ENCODE assay signal across 8 mouse cellular contexts in genomic region chr14:54912886-54913285, GRCm38 (mm10). TPM values are rescaled to one million over a fixed set of nuclear protein-coding genes. Genes with fewer than 3 reads are reported as not detected.
DNase-seq lines count a peak whose midpoint lies in the region; ATAC-seq and TF ChIP-seq lines count a peak whose summit lies in the region.

Slc22a17 (minus strand) TSS chr14:54913132.

- peak; percentile 95 for ATAC-seq in embryonic facial prominence, embryonic 14.5 days (ENCODE audit: low read depth)
- ATAC-seq in limb, embryonic 11.5 days (ENCODE audit: insufficient number of reproducible peaks, low FRiP score, low TSS enrichment, low read depth): peak; percentile 91
- peak; percentile 95 for ATAC-seq in midbrain, embryonic 11.5 days (ENCODE audit: low FRiP score)

- peak; percentile 39; the same call in 1 of the 2 replicates for TF ChIP-seq POLR2A in small intestine, adult 2 months (IDR thresholded peaks at IDR 0.05; ENCODE audit: low read depth, low read length)

- peaks cover 67% of the 10 kb centered on the region for H3K36me3 ChIP-seq in embryonic facial prominence, embryonic 14.5 days (ENCODE audit: control insufficient read depth, insufficient read depth, low read length)
- peaks cover 47% of the 10 kb centered on the region for H3K36me3 ChIP-seq in heart, embryonic 10.5 days
- H3K36me3 ChIP-seq in limb, embryonic 11.5 days (ENCODE audit: control insufficient read depth, insufficient read depth, low read length): peaks cover 13% of the 10 kb centered on the region
- peaks cover 12% of the 10 kb centered on the region for H3K36me3 ChIP-seq in midbrain, embryonic 11.5 days (ENCODE audit: control insufficient read depth, insufficient read depth, low read length)
- no peaks in the 10 kb centered on the region for H3K36me3 ChIP-seq in small intestine, adult 2 months (ENCODE audit: control insufficient read depth, insufficient read depth, low read length)

- peak within 1 kb of the TSS; percentile 82 for H3K27ac ChIP-seq in embryonic facial prominence, embryonic 14.5 days (replicated peaks; ENCODE audit: low read depth, low read length)
- peak within 1 kb of the TSS; percentile 90 for H3K27ac ChIP-seq in heart, embryonic 10.5 days
- H3K27ac ChIP-seq in limb, embryonic 11.5 days (replicated peaks; ENCODE audit: low read depth, low read length): peak within 1 kb of the TSS; percentile 72
- peak within 1 kb of the TSS; percentile 61 for H3K27ac ChIP-seq in midbrain, embryonic 11.5 days (ENCODE audit: low read depth, low read length)
- no peak within 1 kb of the TSS for H3K27ac ChIP-seq in small intestine, adult 2 months (ENCODE audit: insufficient read depth, low read depth, low read length)

- H3K4me3 ChIP-seq in embryonic facial prominence, embryonic 14.5 days (ENCODE audit: low read depth, low read length): peak within 1 kb of the TSS; percentile 79
- peak within 1 kb of the TSS; percentile 85 for H3K4me3 ChIP-seq in heart, embryonic 10.5 days
- peak within 1 kb of the TSS; percentile 96 for H3K4me3 ChIP-seq in limb, embryonic 11.5 days (ENCODE audit: low read depth, low read length)
- peak within 1 kb of the TSS; percentile 93 for H3K4me3 ChIP-seq in midbrain, embryonic 11.5 days (ENCODE audit: low read depth, low read length)
- peak within 1 kb of the TSS; percentile 72 for H3K4me3 ChIP-seq in small intestine, adult 2 months (ENCODE audit: low read depth, low read length)

- peak within 1 kb of the TSS; percentile 89 for H3K9ac ChIP-seq in embryonic facial prominence, embryonic 14.5 days (ENCODE audit: low read depth, low read length)
- peak within 1 kb of the TSS; percentile 92 for H3K9ac ChIP-seq in limb, embryonic 11.5 days (ENCODE audit: low read length)
- peak within 1 kb of the TSS; percentile 95 for H3K9ac ChIP-seq in midbrain, embryonic 11.5 days (ENCODE audit: low read length)

- DNase-seq in B cell, adult 2 months: peak; percentile 55 to 63
- peak in 1 of 2 experiments; percentile 46 for DNase-seq in adrenal gland, postnatal 4 days (ENCODE audit: low spot score in 2 of 2)
- peak; percentile 95 for DNase-seq in embryonic facial prominence, embryonic 14.5 days (ENCODE audit: low spot score)
- no peak for DNase-seq in heart, embryonic 10.5 days (ENCODE audit: low spot score)
- peak; percentile 56 for DNase-seq in kidney, adult 9 months
- peak; percentile 86 for DNase-seq in limb, embryonic 11.5 days (ENCODE audit: low spot score)
- DNase-seq in midbrain, embryonic 11.5 days (ENCODE audit: low spot score, missing footprints): peak; percentile 98

- H3K4me2 ChIP-seq in embryonic facial prominence, embryonic 14.5 days (ENCODE audit: low read depth, low read length): peak within 1 kb of the TSS; percentile 96
- H3K4me2 ChIP-seq in limb, embryonic 11.5 days (ENCODE audit: low read depth, severe bottlenecking): peak within 1 kb of the TSS; percentile 84
- peak within 1 kb of the TSS; percentile 100 for H3K4me2 ChIP-seq in midbrain, embryonic 11.5 days

- H3K9me3 ChIP-seq in embryonic facial prominence, embryonic 14.5 days (ENCODE audit: control insufficient read depth, low read length): no peaks in the 10 kb centered on the region
- H3K9me3 ChIP-seq in heart, embryonic 10.5 days: no peaks in the 10 kb centered on the region
- H3K9me3 ChIP-seq in limb, embryonic 11.5 days (ENCODE audit: control insufficient read depth, low read length): no peaks in the 10 kb centered on the region
- H3K9me3 ChIP-seq in midbrain, embryonic 11.5 days (ENCODE audit: control insufficient read depth, low read length): no peaks in the 10 kb centered on the region

- under 1% methylated on average over 27 of the region's 28 CpGs for WGBS in embryonic facial prominence, embryonic 14.5 days
- 0% methylated on average over 28 of the region's 28 CpGs for WGBS in heart, embryonic 10.5 days
- WGBS in limb, embryonic 11.5 days: under 1% methylated on average over 28 of the region's 28 CpGs
- WGBS in midbrain, embryonic 11.5 days: under 1% methylated on average over 28 of the region's 28 CpGs
- WGBS in small intestine, adult 2 months: under 1% methylated on average over 28 of the region's 28 CpGs

- TF ChIP-seq CTCF in small intestine, adult 2 months (IDR thresholded peaks at IDR 0.05; ENCODE audit: extremely low read depth, insufficient read length, insufficient replicate concordance, low read depth, low read length): no peak

- H3K4me1 ChIP-seq in embryonic facial prominence, embryonic 14.5 days (ENCODE audit: control insufficient read depth, insufficient read depth, low read length): peaks cover 9% of the 10 kb centered on the region
- H3K4me1 ChIP-seq in heart, embryonic 10.5 days: peaks cover 37% of the 10 kb centered on the region
- H3K4me1 ChIP-seq in limb, embryonic 11.5 days (ENCODE audit: control insufficient read depth, insufficient read depth, low read length): peaks cover 3% of the 10 kb centered on the region; the same call in 1 of the 2 replicates
- H3K4me1 ChIP-seq in midbrain, embryonic 11.5 days (ENCODE audit: control insufficient read depth, insufficient read depth, low read length): peaks cover 14% of the 10 kb centered on the region
- H3K4me1 ChIP-seq in small intestine, adult 2 months (ENCODE audit: control insufficient read depth, insufficient read depth, insufficient read length, low read length): peaks cover 6% of the 10 kb centered on the region

- no peaks in the 10 kb centered on the region for H3K27me3 ChIP-seq in embryonic facial prominence, embryonic 14.5 days (replicated peaks; ENCODE audit: control insufficient read depth, insufficient read depth, low read length)
- H3K27me3 ChIP-seq in heart, embryonic 10.5 days (ENCODE audit: insufficient read depth, poor library complexity, severe bottlenecking): no peaks in the 10 kb centered on the region
- no peaks in the 10 kb centered on the region for H3K27me3 ChIP-seq in limb, embryonic 11.5 days (ENCODE audit: control insufficient read depth, insufficient read depth, low read length)
- H3K27me3 ChIP-seq in midbrain, embryonic 11.5 days (ENCODE audit: control insufficient read depth, insufficient read depth, low read length): no peaks in the 10 kb centered on the region
- peaks cover 15% of the 10 kb centered on the region for H3K27me3 ChIP-seq in small intestine, adult 2 months (ENCODE audit: control insufficient read depth, insufficient read depth, low read length)

RNA-seq across cellular contexts. Expression of gene Slc22a17, which starts in this region (rescaled TPM):
- total RNA-seq in adrenal gland, postnatal 4 days (2021): 10 to 100 TPM; 63.7 to 68.4 TPM
- 42.4 and 56.0 TPM in 2 replicates for polyA plus RNA-seq in embryonic facial prominence, embryonic 14.5 days (2014; fragmentation: Nextera tagmentation; extraction: Ambion mirVana)
- polyA plus RNA-seq in heart, embryonic 10.5 days (2016; fragmentation: Nextera tagmentation; extraction: Ambion mirVana): 42.1 and 52.4 TPM in 2 replicates
- 35.5 and 46.0 TPM in 2 replicates for polyA plus RNA-seq in limb, embryonic 11.5 days (2014; fragmentation: Nextera tagmentation; extraction: Ambion mirVana)
- 35.4 and 36.0 TPM in 2 replicates for polyA plus RNA-seq in midbrain, embryonic 11.5 days (2014; fragmentation: Nextera tagmentation; extraction: Ambion mirVana)
- 15.2 and 18.0 TPM in 2 replicates for polyA plus RNA-seq in small intestine, adult 2 months (2012; rRNA removed)
